Mouse (Mus musculus) liver, embryonic 16.5 days (tissue): ENCODE data around the gene Sh3d21. TPM values are rescaled to one million over a fixed set of nuclear protein-coding genes. Genes with fewer than 3 reads are reported as not detected.
"Not testable (repeated sequence)": the region's sequence is repeated elsewhere in the genome, so short reads cannot be mapped to it uniquely, and the experiment has no call there.

Experiments used
- ATAC-seq: fragments of 200-750 bp; cut with Nextera tagmentation; 2 replicates; pipeline ENCODE4 v1.8.0; 2017; ENCODE audit warnings: low read depth, mild to moderate bottlenecking, moderate number of reproducible peaks, moderate library complexity
- H3K27ac ChIP-seq: fragments of 300-500 bp; sonication (generic); 2 replicates; pipeline ENCODE4 v1.5.1; 2014; ENCODE audit warnings: mild to moderate bottlenecking, low read length
- H3K27me3 ChIP-seq: fragments of 300-500 bp; sonication (generic); 2 replicates; pipeline ENCODE4 v1.6.1; 2014; ENCODE audit warnings: low read depth, low read length, mixed read lengths; ENCODE audit not compliant: control insufficient read depth, insufficient read depth
- H3K36me3 ChIP-seq: fragments of 300-500 bp; sonication (generic); 2 replicates; pipeline ENCODE4 v1.6.1; 2014; ENCODE audit warnings: mild to moderate bottlenecking; ENCODE audit not compliant: control insufficient read depth, insufficient read depth
- H3K4me1 ChIP-seq: fragments of 300-500 bp; sonication (generic); 2 replicates; pipeline ENCODE4 v1.6.1; 2014; ENCODE audit warnings: low read depth, low read length, mixed read lengths; ENCODE audit not compliant: control insufficient read depth
- H3K4me2 ChIP-seq: fragments of 300-500 bp; sonication (generic); 2 replicates; pipeline ENCODE4 v1.6.1; 2014; ENCODE audit warnings: low read depth, low read length, mixed read lengths
- H3K4me3 ChIP-seq: fragments of 300-500 bp; sonication (generic); 2 replicates; pipeline ENCODE4 v1.5.1; 2014; ENCODE audit warnings: low read depth, mild to moderate bottlenecking, low read length
- H3K9ac ChIP-seq: fragments of 300-500 bp; sonication (generic); 2 replicates; pipeline ENCODE4 v1.6.1; 2014; ENCODE audit warnings: low read depth, low read length
- H3K9me3 ChIP-seq: fragments of 300-500 bp; sonication (generic); replicated peaks from 2 replicates; pipeline ENCODE4 v1.6.1; 2016; ENCODE audit warnings: low read length; ENCODE audit not compliant: control insufficient read depth
- WGBS: fragments of 180-500 bp; shearing (Covaris S2); extraction: QIAGEN DNeasy Blood & Tissue Kit; methylation state at CpG from one replicate; pipeline ENCODE4 v1.1.7; 2014; ENCODE audit not compliant: insufficient replicate concordance; 5-methylcytosine and 5-hydroxymethylcytosine counted together
- polyA plus RNA-seq: library from polyadenylated mRNA; unstranded; fragments of >200 nt; fragmentation: Nextera tagmentation; extraction: Ambion mirVana; gene quantifications from 2 replicates; pipeline ENCODE4 v1.2.1, GENCODE M21; 2015

The Sh3d21 gene
- polyA plus RNA-seq, 1 experiment from 2014 or later = 1.4 TPM

DNA sequence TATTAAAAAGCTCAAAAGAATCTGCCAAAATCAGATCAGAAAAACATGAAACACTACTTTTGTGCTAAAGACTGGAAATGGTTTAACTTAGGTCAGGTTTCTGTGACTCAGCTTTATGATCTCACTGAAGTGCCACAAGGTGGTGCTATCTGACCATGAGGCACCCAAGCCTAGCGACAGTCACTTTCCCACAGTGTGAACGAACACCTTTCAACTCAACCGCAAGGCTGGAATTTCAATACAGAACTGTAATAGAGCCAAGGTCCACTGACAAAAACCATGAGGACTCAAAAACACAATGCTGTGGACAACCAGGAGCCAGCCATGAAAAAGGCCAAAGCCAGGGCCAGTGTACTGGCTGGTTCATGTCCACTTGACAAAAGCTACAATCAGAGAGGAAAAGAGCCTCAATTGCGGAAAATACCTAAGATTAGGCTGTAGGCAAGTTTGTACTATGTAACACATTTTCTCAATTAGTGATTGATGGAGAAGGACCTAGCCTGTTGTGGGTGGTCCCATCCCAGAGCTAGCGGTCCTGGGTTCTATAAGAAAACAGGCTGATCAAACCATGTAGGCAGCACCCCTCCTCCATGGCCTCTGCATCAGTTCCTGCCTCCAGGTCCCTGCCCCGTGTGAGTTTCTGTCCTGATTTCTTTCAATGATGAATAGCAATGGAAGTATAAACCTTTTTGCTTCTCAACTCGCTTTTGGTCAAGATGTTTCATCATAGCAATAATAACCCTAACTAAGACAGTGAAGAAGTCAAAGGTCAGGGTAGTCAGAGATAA lies 18.1 kb upstream of the Sh3d21 start:
- H3K27ac ChIP-seq = no peak overlapping the region
- no peaks in the 10 kb centered on the region for H3K9me3 ChIP-seq
- 61% methylated on average over 7 of the region's 7 CpGs for WGBS
- H3K4me3 ChIP-seq = no peak overlapping the region
- no peaks in the 10 kb centered on the region for H3K27me3 ChIP-seq
- no peaks in the 10 kb centered on the region; the same call in 1 of the 2 replicates for H3K4me1 ChIP-seq
- no peak overlapping the region for H3K9ac ChIP-seq
- H3K36me3 ChIP-seq = peaks cover 46% of the 10 kb centered on the region
- H3K4me2 ChIP-seq = no peak overlapping the region
- ATAC-seq = peak; percentile 58; the same call in 1 of the 2 replicates

DNA sequence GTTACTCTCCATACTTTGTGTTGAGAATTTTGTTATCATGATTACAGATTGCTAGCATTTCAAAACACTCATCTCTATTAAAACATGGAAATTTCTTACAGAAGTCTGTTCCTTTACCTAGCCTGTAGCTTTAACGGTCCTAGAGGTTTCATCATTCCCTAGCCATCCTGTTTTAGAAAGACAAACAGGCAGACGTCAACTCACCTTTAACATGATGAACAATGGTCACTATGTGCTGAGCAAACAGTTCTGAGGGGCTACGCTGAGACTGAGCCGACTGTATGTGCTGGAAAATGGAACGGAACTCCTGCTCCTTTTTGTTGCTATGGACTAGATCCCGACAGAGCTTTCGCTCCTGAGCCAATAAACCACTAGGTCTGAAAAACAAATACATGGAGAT lies 12.7 kb upstream of the Sh3d21 start:
- not testable (repeated sequence) for H3K9me3 ChIP-seq, H3K27ac ChIP-seq, H3K4me3 ChIP-seq, H3K4me1 ChIP-seq, H3K9ac ChIP-seq, H3K4me2 ChIP-seq, H3K27me3 ChIP-seq
- WGBS = 79% methylated on average over 7 of the region's 7 CpGs
- ATAC-seq = peak; percentile 64
- peaks cover 78% of the 10 kb centered on the region for H3K36me3 ChIP-seq

DNA sequence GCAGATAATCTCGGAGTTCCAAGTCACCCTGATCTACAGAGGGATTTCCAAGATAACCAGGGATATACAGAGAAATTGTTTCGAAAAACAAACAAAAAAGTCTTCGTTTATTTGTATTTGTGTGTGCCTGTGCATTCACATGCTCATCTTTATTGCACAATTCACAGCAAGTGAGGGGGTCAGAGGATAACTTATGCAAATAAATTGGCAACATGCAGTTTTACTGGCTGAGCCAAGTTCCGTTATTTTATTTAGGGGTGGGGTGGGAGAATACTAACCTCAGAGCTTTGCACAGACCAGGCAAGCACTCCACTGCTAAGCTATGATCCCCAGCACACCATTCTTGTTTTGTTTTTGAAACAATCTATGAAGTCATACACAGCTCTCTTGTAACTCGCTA lies 10.5 kb upstream of the Sh3d21 start:
- H3K36me3 ChIP-seq = peaks cover 83% of the 10 kb centered on the region
- ATAC-seq = peak; percentile 37
- WGBS = 79% methylated on average over 5 of the region's 5 CpGs

GRCm38 (mm10) chr4:126170737-126171136 lies 7.4 kb upstream of the Sh3d21 start:
- H3K9ac ChIP-seq, ATAC-seq, H3K27ac ChIP-seq, H3K27me3 ChIP-seq, H3K4me1 ChIP-seq, H3K4me2 ChIP-seq, H3K9me3 ChIP-seq, H3K4me3 ChIP-seq: not testable (repeated sequence)
- peaks cover 85% of the 10 kb centered on the region for H3K36me3 ChIP-seq
- WGBS = 91% methylated on average over 5 of the region's 5 CpGs

More for the DNA sequence above, 10.5 kb upstream of the Sh3d21 start:
- Histone ChIP-seq H3K9me3 (no peaks in the 10 kb centered on the region), H3K27ac (no peak overlapping the region), H3K9ac (no peak overlapping the region), H3K4me3 (no peak overlapping the region), H3K4me1 (no peaks in the 10 kb centered on the region; the same call in 1 of the 2 replicates), H3K4me2 (no peak overlapping the region), H3K27me3 (no peaks in the 10 kb centered on the region)

- H3K36me3 ChIP-seq = peaks cover 69% of the 10 kb centered on the region
- no peak overlapping the region for H3K4me2 ChIP-seq
- H3K4me3 ChIP-seq = no peak overlapping the region
- H3K9me3 ChIP-seq = no peaks in the 10 kb centered on the region
- no peaks in the 10 kb centered on the region for H3K27me3 ChIP-seq
- no peak overlapping the region for H3K27ac ChIP-seq
- WGBS = 75% methylated on average over 6 of the region's 6 CpGs
- no peak for ATAC-seq
- no peak overlapping the region for H3K9ac ChIP-seq
- peaks cover under 1% of the 10 kb centered on the region for H3K4me1 ChIP-seq
These were observed 5.6 kb upstream of the Sh3d21 start for GRCm38 (mm10) chr4:126168851-126169250.

DNA sequence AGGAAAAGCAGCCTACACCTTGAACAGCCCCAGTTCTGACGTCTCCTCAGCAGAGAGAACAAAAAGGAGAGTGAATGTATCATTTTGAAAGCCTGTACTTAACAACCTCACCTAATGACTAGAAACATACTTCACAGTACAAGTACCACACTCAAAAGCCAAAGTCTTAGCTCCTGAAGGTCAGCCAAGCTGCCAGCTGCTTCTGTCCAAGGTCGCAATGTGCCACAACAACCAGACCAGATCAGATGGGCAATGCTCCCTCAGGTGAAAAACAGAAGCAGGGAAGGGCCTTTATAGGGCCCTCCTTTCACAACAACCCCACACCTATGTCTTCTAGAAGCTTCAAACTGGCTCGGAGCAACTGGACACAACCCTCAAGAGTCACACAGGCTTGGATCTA lies 2.8 kb upstream of the Sh3d21 start:
- Histone ChIP-seq H3K4me3 (no peak overlapping the region), H3K9me3 (no peaks in the 10 kb centered on the region), H3K27ac (no peak overlapping the region), H3K4me2 (no peak overlapping the region), H3K4me1 (peaks cover 16% of the 10 kb centered on the region), H3K27me3 (no peaks in the 10 kb centered on the region), H3K9ac (no peak overlapping the region), H3K36me3 (peaks cover 45% of the 10 kb centered on the region)
- 81% methylated on average over 3 of the region's 3 CpGs for WGBS
- no peak for ATAC-seq

GRCm38 (mm10) chr4:126165092-126165491 lies 1.8 kb upstream of the Sh3d21 start:
- not testable (repeated sequence) for ATAC-seq, H3K4me3 ChIP-seq, H3K4me2 ChIP-seq, H3K27me3 ChIP-seq, H3K9me3 ChIP-seq, H3K9ac ChIP-seq, H3K27ac ChIP-seq
- Histone ChIP-seq H3K36me3 (peaks cover 38% of the 10 kb centered on the region), H3K4me1 (peaks cover 16% of the 10 kb centered on the region)
- WGBS = 61% methylated on average over 8 of the region's 10 CpGs

- 55% methylated on average over 4 of the region's 4 CpGs for WGBS
- ATAC-seq = no peak
- H3K9ac ChIP-seq = no peak overlapping the region; the same call in 1 of the 2 replicates
- H3K36me3 ChIP-seq = peaks cover 24% of the 10 kb centered on the region
- no peaks in the 10 kb centered on the region for H3K9me3 ChIP-seq
- no peaks in the 10 kb centered on the region for H3K27me3 ChIP-seq
- peak overlapping the region; percentile 96 for H3K4me2 ChIP-seq
- no peak overlapping the region for H3K27ac ChIP-seq
- no peak overlapping the region for H3K4me3 ChIP-seq
- peaks cover 16% of the 10 kb centered on the region for H3K4me1 ChIP-seq
These were observed 394 bp upstream of the Sh3d21 start for GRCm38 (mm10) chr4:126163685-126164084.

DNA sequence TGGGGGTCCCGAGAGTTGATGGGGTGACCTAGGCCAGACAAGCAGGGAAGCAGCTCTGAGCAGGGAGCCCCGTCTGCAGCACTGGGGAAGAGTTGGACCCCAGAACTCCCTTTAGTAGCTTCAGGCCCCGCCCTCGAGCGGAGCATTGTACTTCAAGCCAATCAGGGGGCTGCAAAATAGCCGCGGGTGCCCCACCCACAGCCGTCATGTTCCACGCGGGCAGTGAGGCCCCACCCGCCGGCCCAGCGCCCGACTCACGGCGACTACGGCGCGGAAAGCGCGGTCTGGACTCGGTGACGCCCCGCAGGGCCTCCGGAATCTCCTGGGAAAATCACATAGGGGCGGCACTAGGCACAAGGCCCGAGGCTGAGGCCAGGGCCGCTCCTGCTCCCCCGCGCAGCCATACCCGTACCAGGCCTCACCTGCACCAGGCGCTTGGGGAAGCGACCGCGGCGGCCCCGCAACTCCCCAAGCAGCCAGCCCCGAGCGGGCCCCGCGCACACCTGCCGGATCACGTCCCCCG lies 686 bp downstream of the Sh3d21 start:
- peak; percentile 85 for ATAC-seq
- Histone ChIP-seq H3K36me3 (peaks cover 18% of the 10 kb centered on the region), H3K9ac (peak overlapping the region; percentile 76), H3K4me3 (peak overlapping the region; percentile 67), H3K27ac (peak overlapping the region; percentile 74), H3K9me3 (no peaks in the 10 kb centered on the region), H3K27me3 (no peaks in the 10 kb centered on the region), H3K4me1 (peaks cover 16% of the 10 kb centered on the region), H3K4me2 (peak overlapping the region; percentile 96)
- under 1% methylated on average over 44 of the region's 44 CpGs for WGBS
